Mouse (Mus musculus): ENCODE data around the gene Arl15. TPM values are rescaled to one million over a fixed set of nuclear protein-coding genes. Genes with fewer than 3 reads are reported as not detected.

Gene Arl15
- polyA plus RNA-seq, 1 experiment from 2014 or later: 1.5 TPM

GRCm38 (mm10) chr13:114171465-114171864 is 377.2 kb downstream of the Arl15 start:
- H3K36me3 ChIP-seq (replicated peaks; ENCODE audit: insufficient read depth, low read length): no peaks in the 10 kb centered on the region
- 80% methylated on average over 5 of the region's 5 CpGs for WGBS (ENCODE audit: insufficient replicate concordance)
- H3K27ac ChIP-seq (ENCODE audit: low read depth): no peak overlapping the region
- H3K9ac ChIP-seq (replicated peaks): no peak overlapping the region
- H3K4me2 ChIP-seq (ENCODE audit: low read depth, low read length): no peak overlapping the region
- H3K4me1 ChIP-seq (ENCODE audit: insufficient read depth): no peaks in the 10 kb centered on the region
- no peaks in the 10 kb centered on the region for H3K27me3 ChIP-seq (ENCODE audit: insufficient read depth, low read length)
- DNase-seq (no peak), ATAC-seq (no peak)
- TF ChIP-seq CTCF (IDR thresholded peaks at IDR 0.05; ENCODE audit: low read depth) (no peak), EP300 (IDR thresholded peaks at IDR 0.05; ENCODE audit: low read depth) (no peak)
- no peaks in the 10 kb centered on the region for H3K9me3 ChIP-seq (ENCODE audit: low read length)
- no peak overlapping the region for H3K4me3 ChIP-seq (ENCODE audit: low read depth, low read length)

GRCm38 (mm10) chr13:114188107-114188506 is 393.8 kb downstream of the Arl15 start:
- no peak for TF ChIP-seq CTCF (IDR thresholded peaks at IDR 0.05; ENCODE audit: low read depth)
- TF ChIP-seq EP300 (IDR thresholded peaks at IDR 0.05; ENCODE audit: low read depth): no peak
- H3K4me2 ChIP-seq (ENCODE audit: low read depth, low read length): no peak overlapping the region
- H3K4me3 ChIP-seq (ENCODE audit: low read depth, low read length): no peak overlapping the region
- no peaks in the 10 kb centered on the region for H3K27me3 ChIP-seq (ENCODE audit: insufficient read depth, low read length)
- no peak overlapping the region for H3K27ac ChIP-seq (ENCODE audit: low read depth)
- no peaks in the 10 kb centered on the region for H3K4me1 ChIP-seq (ENCODE audit: insufficient read depth)
- H3K9ac ChIP-seq (replicated peaks): no peak overlapping the region
- 85% methylated on average over 7 of the region's 7 CpGs for WGBS (ENCODE audit: insufficient replicate concordance)
- no peaks in the 10 kb centered on the region for H3K9me3 ChIP-seq (ENCODE audit: low read length)
- ATAC-seq: no peak
- DNase-seq: no peak
- no peaks in the 10 kb centered on the region for H3K36me3 ChIP-seq (replicated peaks; ENCODE audit: insufficient read depth, low read length)

GRCm38 (mm10) chr13:114188801-114189200 is 394.5 kb downstream of the Arl15 start:
- WGBS (ENCODE audit: insufficient replicate concordance): 75% methylated on average over 7 of the region's 7 CpGs
- DNase-seq (no peak), ATAC-seq (no peak)
- TF ChIP-seq EP300 (IDR thresholded peaks at IDR 0.05; ENCODE audit: low read depth): no peak
- TF ChIP-seq CTCF (IDR thresholded peaks at IDR 0.05; ENCODE audit: low read depth): no peak
- H3K4me1 ChIP-seq (ENCODE audit: insufficient read depth): no peaks in the 10 kb centered on the region
- no peaks in the 10 kb centered on the region for H3K27me3 ChIP-seq (ENCODE audit: insufficient read depth, low read length)
- H3K9ac ChIP-seq (replicated peaks): no peak overlapping the region
- no peaks in the 10 kb centered on the region for H3K36me3 ChIP-seq (replicated peaks; ENCODE audit: insufficient read depth, low read length)
- no peak overlapping the region for H3K27ac ChIP-seq (ENCODE audit: low read depth)
- H3K9me3 ChIP-seq (ENCODE audit: low read length): no peaks in the 10 kb centered on the region
- H3K4me2 ChIP-seq (ENCODE audit: low read depth, low read length): no peak overlapping the region
- H3K4me3 ChIP-seq (ENCODE audit: low read depth, low read length): no peak overlapping the region

- no peak for ATAC-seq
- H3K27ac ChIP-seq (ENCODE audit: low read depth): no peak overlapping the region
- H3K9ac ChIP-seq (replicated peaks): no peak overlapping the region
- H3K36me3 ChIP-seq (replicated peaks; ENCODE audit: insufficient read depth, low read length): no peaks in the 10 kb centered on the region
- no peaks in the 10 kb centered on the region for H3K27me3 ChIP-seq (ENCODE audit: insufficient read depth, low read length)
- WGBS (ENCODE audit: insufficient replicate concordance): 70% methylated on average over 6 of the region's 6 CpGs
- no peaks in the 10 kb centered on the region for H3K4me1 ChIP-seq (ENCODE audit: insufficient read depth)
- no peak overlapping the region for H3K4me2 ChIP-seq (ENCODE audit: low read depth, low read length)
- no peak overlapping the region for H3K4me3 ChIP-seq (ENCODE audit: low read depth, low read length)
- TF ChIP-seq CTCF (IDR thresholded peaks at IDR 0.05; ENCODE audit: low read depth): no peak
- TF ChIP-seq EP300 (IDR thresholded peaks at IDR 0.05; ENCODE audit: low read depth): no peak
- H3K9me3 ChIP-seq (ENCODE audit: low read length): no peaks in the 10 kb centered on the region
- no peak for DNase-seq
Observed at GRCm38 (mm10) chr13:114189441-114189840, 395.1 kb downstream of the Arl15 start.

GRCm38 (mm10) chr13:114190898-114191297 is 396.6 kb downstream of the Arl15 start:
- Histone ChIP-seq H3K4me3 (ENCODE audit: low read depth, low read length) (no peak overlapping the region), H3K36me3 (replicated peaks; ENCODE audit: insufficient read depth, low read length) (no peaks in the 10 kb centered on the region), H3K27me3 (ENCODE audit: insufficient read depth, low read length) (no peaks in the 10 kb centered on the region), H3K9me3 (ENCODE audit: low read length) (no peaks in the 10 kb centered on the region), H3K9ac (replicated peaks) (no peak overlapping the region), H3K4me2 (ENCODE audit: low read depth, low read length) (no peak overlapping the region), H3K4me1 (ENCODE audit: insufficient read depth) (no peaks in the 10 kb centered on the region), H3K27ac (ENCODE audit: low read depth) (no peak overlapping the region)
- DNase-seq (no peak), ATAC-seq (no peak)
- no peak for TF ChIP-seq EP300 (IDR thresholded peaks at IDR 0.05; ENCODE audit: low read depth)
- TF ChIP-seq CTCF (IDR thresholded peaks at IDR 0.05; ENCODE audit: low read depth): no peak
- WGBS (ENCODE audit: insufficient replicate concordance): 85% methylated on average over 10 of the region's 10 CpGs

- Histone ChIP-seq H3K9ac (replicated peaks) (no peak overlapping the region), H3K27me3 (ENCODE audit: insufficient read depth, low read length) (no peaks in the 10 kb centered on the region), H3K4me2 (ENCODE audit: low read depth, low read length) (no peak overlapping the region), H3K4me1 (ENCODE audit: insufficient read depth) (no peaks in the 10 kb centered on the region), H3K9me3 (ENCODE audit: low read length) (no peaks in the 10 kb centered on the region), H3K36me3 (replicated peaks; ENCODE audit: insufficient read depth, low read length) (no peaks in the 10 kb centered on the region), H3K27ac (ENCODE audit: low read depth) (no peak overlapping the region), H3K4me3 (ENCODE audit: low read depth, low read length) (no peak overlapping the region)
- no peak for DNase-seq
- ATAC-seq: no peak
- WGBS (ENCODE audit: insufficient replicate concordance): 79% methylated on average over 10 of the region's 10 CpGs
- no peak for TF ChIP-seq CTCF (IDR thresholded peaks at IDR 0.05; ENCODE audit: low read depth)
- no peak for TF ChIP-seq EP300 (IDR thresholded peaks at IDR 0.05; ENCODE audit: low read depth)
Observed at GRCm38 (mm10) chr13:114198252-114198799, 404.0 kb downstream of the Arl15 start.

- no peak for TF ChIP-seq CTCF (IDR thresholded peaks at IDR 0.05; ENCODE audit: low read depth)
- TF ChIP-seq EP300 (IDR thresholded peaks at IDR 0.05; ENCODE audit: low read depth): no peak
- DNase-seq: no peak
- Histone ChIP-seq H3K27ac (ENCODE audit: low read depth) (no peak overlapping the region), H3K9ac (replicated peaks) (no peak overlapping the region), H3K36me3 (replicated peaks; ENCODE audit: insufficient read depth, low read length) (no peaks in the 10 kb centered on the region), H3K4me2 (ENCODE audit: low read depth, low read length) (no peak overlapping the region), H3K4me3 (ENCODE audit: low read depth, low read length) (no peak overlapping the region), H3K4me1 (ENCODE audit: insufficient read depth) (no peaks in the 10 kb centered on the region), H3K27me3 (ENCODE audit: insufficient read depth, low read length) (no peaks in the 10 kb centered on the region), H3K9me3 (ENCODE audit: low read length) (no peaks in the 10 kb centered on the region)
- ATAC-seq: no peak
- WGBS (ENCODE audit: insufficient replicate concordance): 80% methylated on average over 6 of the region's 6 CpGs
Observed at GRCm38 (mm10) chr13:114199746-114200145, 405.4 kb downstream of the Arl15 start.
